Mouse (Mus musculus) brown adipose tissue, adult 24 weeks (tissue): ENCODE data around the gene Tsc1. TPM values are rescaled to one million over a fixed set of nuclear protein-coding genes. Genes with fewer than 3 reads are reported as not detected.

Experiments used
- H3K27ac ChIP-seq: fragments of 200-500 bp; replicated peaks from 2 replicates; pipeline ENCODE4 v1.5.1; 2012; ENCODE audit warnings: low read depth, mild to moderate bottlenecking, low read length
- H3K4me1 ChIP-seq: fragments of 200-500 bp; 2 replicates; pipeline ENCODE4 v1.6.1; 2012; ENCODE audit warnings: low read length, mixed read lengths; ENCODE audit not compliant: control insufficient read depth, insufficient read depth, insufficient read length
- H3K4me3 ChIP-seq: fragments of 200-500 bp; 2 replicates; pipeline ENCODE4 v1.5.1; 2012; ENCODE audit warnings: low read depth, mild to moderate bottlenecking, low read length, moderate library complexity; ENCODE audit not compliant: insufficient read depth
- polyA plus RNA-seq: library from polyadenylated mRNA; stranded (reverse); fragments of >200 nt; gene quantifications from 2 replicates; pipeline ENCODE4 v1.2.4, GENCODE M21; 2012; ENCODE audit not compliant: missing spikeins, insufficient read depth, insufficient read length

The Tsc1 gene
- polyA plus RNA-seq, 1 experiment, result 5.0 TPM

GRCm38 (mm10) chr2:28622521-28623124, 18.4 kb upstream of the Tsc1 start:
- no peaks in the 10 kb centered on the region for H3K4me1 ChIP-seq
- H3K27ac ChIP-seq, result no peak overlapping the region
- no peak overlapping the region for H3K4me3 ChIP-seq

GRCm38 (mm10) chr2:28624870-28625269, 16.2 kb upstream of the Tsc1 start:
- Histone ChIP-seq H3K27ac (no peak overlapping the region), H3K4me3 (no peak overlapping the region), H3K4me1 (no peaks in the 10 kb centered on the region)

GRCm38 (mm10) chr2:28626038-28626437, 15.0 kb upstream of the Tsc1 start:
- no peak overlapping the region for H3K4me3 ChIP-seq
- H3K4me1 ChIP-seq, result no peaks in the 10 kb centered on the region
- no peak overlapping the region for H3K27ac ChIP-seq

- Histone ChIP-seq H3K4me3 (no peak overlapping the region), H3K27ac (no peak overlapping the region), H3K4me1 (no peaks in the 10 kb centered on the region)
Observed at GRCm38 (mm10) chr2:28628053-28628452, 13.0 kb upstream of the Tsc1 start.

GRCm38 (mm10) chr2:28629911-28630381, 11.1 kb upstream of the Tsc1 start:
- H3K4me1 ChIP-seq, result no peaks in the 10 kb centered on the region
- H3K4me3 ChIP-seq, result no peak overlapping the region
- no peak overlapping the region for H3K27ac ChIP-seq

- Histone ChIP-seq H3K4me1 (no peaks in the 10 kb centered on the region), H3K27ac (no peak overlapping the region)
Observed at GRCm38 (mm10) chr2:28632626-28633025, 8.4 kb upstream of the Tsc1 start.

GRCm38 (mm10) chr2:28633136-28633535, 7.9 kb upstream of the Tsc1 start:
- Histone ChIP-seq H3K27ac (no peak overlapping the region), H3K4me1 (no peaks in the 10 kb centered on the region), H3K4me3 (no peak overlapping the region)

More at GRCm38 (mm10) chr2:28632626-28633025, 8.4 kb upstream of the Tsc1 start:
- no peak overlapping the region for H3K4me3 ChIP-seq

- Histone ChIP-seq H3K4me1 (no peaks in the 10 kb centered on the region), H3K4me3 (no peak overlapping the region), H3K27ac (no peak overlapping the region)
Observed at GRCm38 (mm10) chr2:28635199-28635598, 5.8 kb upstream of the Tsc1 start.

- Histone ChIP-seq H3K27ac (no peak overlapping the region), H3K4me3 (no peak overlapping the region), H3K4me1 (no peaks in the 10 kb centered on the region)
Observed at GRCm38 (mm10) chr2:28637106-28637845, 3.8 kb upstream of the Tsc1 start.

- Histone ChIP-seq H3K4me1 (no peaks in the 10 kb centered on the region), H3K4me3 (no peak overlapping the region), H3K27ac (no peak overlapping the region)
Observed at GRCm38 (mm10) chr2:28638352-28638751, 2.7 kb upstream of the Tsc1 start.

GRCm38 (mm10) chr2:28638886-28639285, 2.1 kb upstream of the Tsc1 start:
- Histone ChIP-seq H3K27ac (no peak overlapping the region), H3K4me3 (no peak overlapping the region), H3K4me1 (no peaks in the 10 kb centered on the region)

- Histone ChIP-seq H3K27ac (no peak overlapping the region), H3K4me3 (no peak overlapping the region), H3K4me1 (no peaks in the 10 kb centered on the region)
Observed at GRCm38 (mm10) chr2:28639794-28640193, 1.2 kb upstream of the Tsc1 start.

- no peak overlapping the region; the same call in 1 of the 2 replicates for H3K27ac ChIP-seq
- peak overlapping the region; percentile 61 for H3K4me3 ChIP-seq
- H3K4me1 ChIP-seq, result no peaks in the 10 kb centered on the region
Observed at GRCm38 (mm10) chr2:28641435-28641941, 460 bp downstream of the Tsc1 start.

- H3K4me3 ChIP-seq, result no peak overlapping the region
- H3K4me1 ChIP-seq, result no peaks in the 10 kb centered on the region
- H3K27ac ChIP-seq, result no peak overlapping the region
Observed at GRCm38 (mm10) chr2:28643081-28643480, 2.1 kb downstream of the Tsc1 start.

GRCm38 (mm10) chr2:28650526-28650925, 9.5 kb downstream of the Tsc1 start:
- Histone ChIP-seq H3K4me3 (no peak overlapping the region), H3K4me1 (0 out of 2 replicates have a peak, but pooled peaks cover 5% of the 10 kb centered on the region), H3K27ac (peak overlapping the region; percentile 56)

GRCm38 (mm10) chr2:28653351-28653750, 12.3 kb downstream of the Tsc1 start:
- 0 out of 2 replicates have a peak, but pooled peaks cover 5% of the 10 kb centered on the region for H3K4me1 ChIP-seq
- H3K4me3 ChIP-seq, result no peak overlapping the region
- H3K27ac ChIP-seq, result no peak overlapping the region
